Comparison of ENCODE assay signal across 29 mouse cellular contexts in genomic region chr9:69179224-69179623, GRCm38 (mm10).
DNase-seq lines count a peak whose midpoint lies in the region; ATAC-seq and TF ChIP-seq lines count a peak whose summit lies in the region.
"Had no signal": no experiment of that assay in that cellular context is flagged by ENCODE, and none has a peak within 500 bp of the region (broad histone marks: within the 10 kb centered on the region; RNA-seq: fewer than 3 reads in every experiment).

No protein-coding gene starts in this region.

- peak; percentile 79 for ATAC-seq in intestine, postnatal 0 days
- no peak for ATAC-seq in heart, embryonic 11.5 days (replicated peaks; ENCODE audit: insufficient number of reproducible peaks, low FRiP score, low TSS enrichment)
- ATAC-seq: forebrain, embryonic 13.5 days; forebrain, embryonic 16.5 days; hindbrain, embryonic 16.5 days; Patski had no signal

- no peaks in the 10 kb centered on the region for H3K36me3 ChIP-seq in intestine, postnatal 0 days (ENCODE audit: control insufficient read depth, insufficient read depth)
- H3K36me3 ChIP-seq in heart, embryonic 11.5 days (ENCODE audit: control insufficient read depth, insufficient read depth, low read length), result no peaks in the 10 kb centered on the region
- H3K36me3 ChIP-seq: forebrain, embryonic 10.5 days; G1E; heart, embryonic 12.5 days; heart, embryonic 15.5 days; hindbrain, embryonic 10.5 days; hindbrain, embryonic 13.5 days had no signal

- H3K9me3 ChIP-seq in intestine, postnatal 0 days (ENCODE audit: control insufficient read depth), result no peaks in the 10 kb centered on the region
- no peaks in the 10 kb centered on the region for H3K9me3 ChIP-seq in heart, embryonic 11.5 days (replicated peaks; ENCODE audit: control insufficient read depth, low read length)
- H3K9me3 ChIP-seq: forebrain, embryonic 10.5 days; forebrain, embryonic 13.5 days; heart, embryonic 12.5 days; heart, embryonic 15.5 days; hindbrain, embryonic 10.5 days; hindbrain, embryonic 13.5 days had no signal

- H3K27ac ChIP-seq in intestine, postnatal 0 days (ENCODE audit: low read depth, low read length), result no peak overlapping the region
- no peak overlapping the region for H3K27ac ChIP-seq in heart, embryonic 11.5 days (ENCODE audit: low read depth, low read length)
- H3K27ac ChIP-seq: forebrain, embryonic 10.5 days; forebrain, embryonic 13.5 days; gastrocnemius, adult 2 months; heart, embryonic 15.5 days; hindbrain, embryonic 10.5 days; hindbrain, embryonic 13.5 days had no signal

- TF ChIP-seq POLR2A in lung, adult 2 months (IDR thresholded peaks at IDR 0.05; ENCODE audit: borderline replicate concordance, extremely low read depth, low read depth, low read length), result no peak

- H3K4me1 ChIP-seq in lung, adult 2 months (ENCODE audit: control insufficient read depth, insufficient read depth, low read length), result peaks cover 3% of the 10 kb centered on the region; the same call in 1 of the 2 replicates
- 0 out of 2 replicates have a peak, but pooled peaks cover 3% of the 10 kb centered on the region for H3K4me1 ChIP-seq in intestine, postnatal 0 days (replicated peaks; ENCODE audit: control insufficient read depth, insufficient read depth, low read length)
- no peaks in the 10 kb centered on the region; the same call in 1 of the 2 replicates for H3K4me1 ChIP-seq in heart, embryonic 11.5 days (ENCODE audit: control insufficient read depth, insufficient read depth, low read length)
- H3K4me1 ChIP-seq: forebrain, embryonic 13.5 days had no signal

- no peaks in the 10 kb centered on the region for H3K27me3 ChIP-seq in intestine, postnatal 0 days (replicated peaks; ENCODE audit: control insufficient read depth, insufficient read depth, low read length)
- no peaks in the 10 kb centered on the region for H3K27me3 ChIP-seq in heart, embryonic 11.5 days (ENCODE audit: control insufficient read depth, insufficient read depth, low read length)
- H3K27me3 ChIP-seq: CH12.LX; forebrain, embryonic 13.5 days; heart, embryonic 15.5 days; hindbrain, embryonic 13.5 days; Patski had no signal

- H3K4me2 ChIP-seq in intestine, postnatal 0 days (replicated peaks; ENCODE audit: low read depth), result no peak overlapping the region
- H3K4me2 ChIP-seq in heart, embryonic 11.5 days, result no peak overlapping the region
- H3K4me2 ChIP-seq: forebrain, embryonic 13.5 days; heart, embryonic 12.5 days; heart, embryonic 15.5 days; hindbrain, embryonic 13.5 days had no signal

- DNase-seq in lung, adult 18-20 months, result peak; percentile 10 to 25
- no peak for DNase-seq in lung, adult 2 months
- peak; percentile 41 for DNase-seq in lung, postnatal 14 days
- no peak for DNase-seq in frontal cortex, postnatal 14 days (ENCODE audit: low spot score in 2 of 2)
- no peak for DNase-seq in neural tube, embryonic 10.5 days (ENCODE audit: extremely low spot score, low spot score)
- DNase-seq: adrenal gland, postnatal 10 days; adrenal gland, postnatal 36 days; B cell, adult 2 months; cerebellum, adult 18-20 months; cerebellum, adult 9-10 months; embryo, embryonic 11 days; gastrocnemius, adult 2 months; gastrocnemius, postnatal 14 days; heart, adult 11 months; heart, postnatal 10 days; heart, postnatal 36 days had no signal

- H3K4me3 ChIP-seq in lung, adult 2 months (replicated peaks; ENCODE audit: extremely low read depth, low read depth, low read length), result no peak overlapping the region
- no peak overlapping the region for H3K4me3 ChIP-seq in intestine, postnatal 0 days (ENCODE audit: low read depth, low read length)
- no peak overlapping the region for H3K4me3 ChIP-seq in heart, embryonic 11.5 days (ENCODE audit: low read depth, low read length)
- H3K4me3 ChIP-seq: forebrain, embryonic 10.5 days; forebrain, embryonic 13.5 days; gastrocnemius, adult 2 months; heart, embryonic 12.5 days; heart, embryonic 15.5 days; hindbrain, embryonic 10.5 days; hindbrain, embryonic 13.5 days had no signal

- WGBS in lung, adult 2 months, result 88% methylated on average over 8 of the region's 8 CpGs
- WGBS in intestine, postnatal 0 days, result 69% methylated on average over 8 of the region's 8 CpGs
- WGBS in heart, embryonic 11.5 days (ENCODE audit: insufficient replicate concordance), result 88% methylated on average over 8 of the region's 8 CpGs

- H3K9ac ChIP-seq in intestine, postnatal 0 days (ENCODE audit: low read depth, low read length), result no peak overlapping the region
- no peak overlapping the region for H3K9ac ChIP-seq in heart, embryonic 11.5 days (ENCODE audit: low read depth, low read length)
- H3K9ac ChIP-seq: forebrain, embryonic 13.5 days; heart, embryonic 12.5 days; heart, embryonic 15.5 days; hindbrain, embryonic 13.5 days had no signal

- TF ChIP-seq CTCF in lung, adult 2 months (IDR thresholded peaks at IDR 0.05; ENCODE audit: insufficient read depth, low read length), result no peak
- no peak for TF ChIP-seq CTCF in intestine, postnatal 0 days (IDR thresholded peaks at IDR 0.05; ENCODE audit: low read depth)

Comparison
In these comparisons a context has a peak if more than half of its experiments do, and no peak if none do; other contexts are left out.
1. DNase-seq: peak in lung, adult 18-20 months (2 of 2) and lung, postnatal 14 days (single experiment); none in lung, adult 2 months (single experiment), frontal cortex, postnatal 14 days (0 of 2) and neural tube, embryonic 10.5 days (single experiment).